Mouse (Mus musculus): ENCODE results near the gene Cp. TPM values are rescaled to one million over a fixed set of nuclear protein-coding genes. Genes with fewer than 3 reads are reported as not detected.

The Cp gene
- polyA plus RNA-seq, 1 experiment = 0.88 TPM

DNA sequence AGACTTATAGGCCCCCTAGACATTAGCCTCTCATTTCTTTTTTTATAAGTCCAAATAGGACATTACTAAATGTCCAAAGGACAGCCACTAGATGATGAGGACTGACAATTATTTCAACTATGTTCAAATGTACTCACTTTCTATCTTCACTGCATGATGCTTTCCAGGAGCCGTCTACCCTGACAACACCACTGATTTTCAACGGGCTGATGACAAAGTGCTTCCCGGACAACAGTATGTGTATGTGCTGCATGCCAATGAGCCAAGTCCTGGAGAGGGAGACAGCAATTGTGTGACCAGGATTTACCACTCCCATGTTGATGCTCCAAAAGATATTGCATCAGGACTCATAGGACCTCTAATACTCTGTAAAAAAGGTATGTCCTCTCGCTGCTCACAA is 9.2 kb downstream of the Cp start:
- Histone ChIP-seq H3K4me1 (ENCODE audit: control insufficient read depth, insufficient read depth, low read length) (no peaks in the 10 kb centered on the region), H3K9ac (ENCODE audit: low read depth, poor library complexity, severe bottlenecking) (no peak overlapping the region)
- no peak for TF ChIP-seq CTCF (IDR thresholded peaks at IDR 0.05; ENCODE audit: low read depth, low read length)
- TF ChIP-seq EP300 (IDR thresholded peaks at IDR 0.05; ENCODE audit: insufficient read depth, low read depth, low read length) = no peak
- no peak for TF ChIP-seq POLR2A (IDR thresholded peaks at IDR 0.05; ENCODE audit: insufficient read depth, low read length)

DNA sequence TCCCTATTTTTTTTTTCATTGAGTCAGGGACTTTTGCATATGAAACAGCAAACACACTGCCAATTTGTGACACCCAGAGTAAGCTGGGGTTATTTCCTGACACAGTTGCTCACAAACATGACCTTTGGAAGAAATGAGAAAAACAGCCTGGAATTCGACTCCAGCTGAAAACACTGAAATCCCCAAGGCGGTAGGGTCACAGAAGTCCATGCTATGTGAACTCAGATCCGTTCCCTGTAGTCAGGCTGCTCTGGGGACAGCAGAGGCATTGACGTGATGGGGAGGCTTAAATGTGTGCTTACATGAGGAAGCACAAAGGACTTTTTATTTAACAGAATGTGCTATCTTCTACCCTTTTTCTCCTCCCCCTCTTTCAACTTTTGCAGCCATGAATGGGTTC is 21.6 kb downstream of the Cp start:
- H3K9me3 ChIP-seq (replicated peaks; ENCODE audit: control insufficient read depth, insufficient read depth, low read length, poor library complexity, severe bottlenecking) = no peaks in the 10 kb centered on the region
- no peak overlapping the region for H3K9ac ChIP-seq (ENCODE audit: low read depth, poor library complexity, severe bottlenecking)
- no peaks in the 10 kb centered on the region for H3K36me3 ChIP-seq (ENCODE audit: control insufficient read depth, insufficient read depth, low read length, poor library complexity, severe bottlenecking)
- no peaks in the 10 kb centered on the region for H3K27me3 ChIP-seq (ENCODE audit: control insufficient read depth, insufficient read depth, low read length, poor library complexity, severe bottlenecking)
- no peak for TF ChIP-seq POLR2A (IDR thresholded peaks at IDR 0.05; ENCODE audit: insufficient read depth, low read length)
- no peak for TF ChIP-seq CTCF (IDR thresholded peaks at IDR 0.05; ENCODE audit: low read depth, low read length)
- TF ChIP-seq EP300 (IDR thresholded peaks at IDR 0.05; ENCODE audit: insufficient read depth, low read depth, low read length) = no peak
- no peaks in the 10 kb centered on the region for H3K4me1 ChIP-seq (ENCODE audit: control insufficient read depth, insufficient read depth, low read length)
- no peak overlapping the region for H3K4me3 ChIP-seq (ENCODE audit: low read depth, low read length)
- H3K27ac ChIP-seq (ENCODE audit: insufficient read depth, low read length) = no peak overlapping the region

More for the DNA sequence above, 9.2 kb downstream of the Cp start:
- no peaks in the 10 kb centered on the region for H3K9me3 ChIP-seq (replicated peaks; ENCODE audit: control insufficient read depth, insufficient read depth, low read length, poor library complexity, severe bottlenecking)
- no peak overlapping the region for H3K4me3 ChIP-seq (ENCODE audit: low read depth, low read length)
- no peak overlapping the region for H3K27ac ChIP-seq (ENCODE audit: insufficient read depth, low read length)
- no peaks in the 10 kb centered on the region for H3K36me3 ChIP-seq (ENCODE audit: control insufficient read depth, insufficient read depth, low read length, poor library complexity, severe bottlenecking)
- peaks cover 1% of the 10 kb centered on the region; the same call in 1 of the 2 replicates for H3K27me3 ChIP-seq (ENCODE audit: control insufficient read depth, insufficient read depth, low read length, poor library complexity, severe bottlenecking)

DNA sequence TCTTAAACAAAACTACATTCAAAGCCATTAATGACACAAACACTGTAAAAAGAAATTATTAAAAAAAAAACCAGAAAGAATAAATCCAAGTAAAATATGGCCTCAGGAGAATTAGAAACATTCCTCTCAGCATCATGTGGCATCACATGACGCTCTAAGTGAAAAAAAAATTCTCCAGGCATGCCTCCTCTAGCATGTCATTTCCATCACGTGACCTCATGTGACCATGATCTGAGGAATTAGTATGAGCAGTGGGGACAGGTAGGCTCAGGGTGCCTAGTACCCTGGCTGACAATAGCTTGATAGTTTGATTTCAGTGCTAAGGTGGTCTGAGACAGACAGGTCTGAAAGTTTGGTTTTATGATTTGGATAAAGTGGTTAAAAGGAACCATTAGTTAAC is 24.3 kb downstream of the Cp start:
- Histone ChIP-seq H3K36me3 (ENCODE audit: control insufficient read depth, insufficient read depth, low read length, poor library complexity, severe bottlenecking) (no peaks in the 10 kb centered on the region), H3K9me3 (replicated peaks; ENCODE audit: control insufficient read depth, insufficient read depth, low read length, poor library complexity, severe bottlenecking) (no peaks in the 10 kb centered on the region), H3K27me3 (ENCODE audit: control insufficient read depth, insufficient read depth, low read length, poor library complexity, severe bottlenecking) (no peaks in the 10 kb centered on the region), H3K4me3 (ENCODE audit: low read depth, low read length) (no peak overlapping the region), H3K27ac (ENCODE audit: insufficient read depth, low read length) (no peak overlapping the region), H3K4me1 (ENCODE audit: control insufficient read depth, insufficient read depth, low read length) (peaks cover under 1% of the 10 kb centered on the region), H3K9ac (ENCODE audit: low read depth, poor library complexity, severe bottlenecking) (no peak overlapping the region)
- no peak for TF ChIP-seq CTCF (IDR thresholded peaks at IDR 0.05; ENCODE audit: low read depth, low read length)
- no peak for TF ChIP-seq POLR2A (IDR thresholded peaks at IDR 0.05; ENCODE audit: insufficient read depth, low read length)
- no peak for TF ChIP-seq EP300 (IDR thresholded peaks at IDR 0.05; ENCODE audit: insufficient read depth, low read depth, low read length)

DNA sequence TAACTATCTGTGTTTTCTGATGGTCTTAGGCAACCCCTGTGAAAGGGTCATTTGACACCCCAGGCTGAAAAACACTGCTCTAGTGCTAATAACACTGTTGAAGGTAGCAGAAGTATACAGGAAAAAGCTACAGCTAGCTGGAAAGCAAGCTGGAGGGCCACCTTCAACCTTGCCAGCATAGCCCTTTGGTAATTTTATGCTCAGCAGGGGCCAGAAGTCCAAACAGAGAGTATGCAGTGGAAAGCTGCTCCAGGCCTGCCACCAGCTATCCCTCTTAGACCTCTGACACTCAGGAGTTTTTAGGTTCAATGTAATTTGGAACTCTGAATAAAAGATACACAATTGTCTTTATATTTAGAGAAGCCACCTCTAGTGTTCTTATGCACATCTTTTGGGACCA is 26.0 kb downstream of the Cp start:
- TF ChIP-seq CTCF (IDR thresholded peaks at IDR 0.05; ENCODE audit: low read depth, low read length) (no peak), EP300 (IDR thresholded peaks at IDR 0.05; ENCODE audit: insufficient read depth, low read depth, low read length) (no peak), POLR2A (IDR thresholded peaks at IDR 0.05; ENCODE audit: insufficient read depth, low read length) (no peak)
- H3K27me3 ChIP-seq (ENCODE audit: control insufficient read depth, insufficient read depth, low read length, poor library complexity, severe bottlenecking) = no peaks in the 10 kb centered on the region
- no peaks in the 10 kb centered on the region for H3K36me3 ChIP-seq (ENCODE audit: control insufficient read depth, insufficient read depth, low read length, poor library complexity, severe bottlenecking)
- no peaks in the 10 kb centered on the region for H3K9me3 ChIP-seq (replicated peaks; ENCODE audit: control insufficient read depth, insufficient read depth, low read length, poor library complexity, severe bottlenecking)
- H3K9ac ChIP-seq (ENCODE audit: low read depth, poor library complexity, severe bottlenecking) = no peak overlapping the region
- H3K4me1 ChIP-seq (ENCODE audit: control insufficient read depth, insufficient read depth, low read length) = peaks cover 2% of the 10 kb centered on the region
- H3K4me3 ChIP-seq (ENCODE audit: low read depth, low read length) = no peak overlapping the region
- H3K27ac ChIP-seq (ENCODE audit: insufficient read depth, low read length) = no peak overlapping the region

DNA sequence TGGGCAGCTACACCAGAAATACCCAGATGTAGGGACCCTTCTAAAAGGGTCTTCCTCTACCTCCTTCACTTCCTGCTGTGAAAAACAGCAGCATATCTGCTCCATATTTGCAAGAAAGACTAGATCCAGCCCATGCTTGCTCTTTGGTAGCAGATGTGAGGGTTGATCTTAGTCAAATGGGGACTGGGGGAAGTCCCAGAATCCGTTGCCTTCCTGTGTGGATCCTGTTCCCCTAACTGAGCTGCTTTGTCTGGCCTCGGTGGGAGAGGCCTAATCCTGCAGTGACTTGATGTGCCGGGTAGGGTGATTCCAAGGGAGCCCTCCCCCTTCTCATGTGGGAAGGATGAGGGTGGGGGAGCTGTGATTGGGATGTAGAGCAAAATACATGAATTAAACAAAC is 29.3 kb downstream of the Cp start:
- TF ChIP-seq EP300 (IDR thresholded peaks at IDR 0.05; ENCODE audit: insufficient read depth, low read depth, low read length) = no peak
- no peak for TF ChIP-seq POLR2A (IDR thresholded peaks at IDR 0.05; ENCODE audit: insufficient read depth, low read length)
- TF ChIP-seq CTCF (IDR thresholded peaks at IDR 0.05; ENCODE audit: low read depth, low read length) = no peak
- H3K4me1 ChIP-seq (ENCODE audit: control insufficient read depth, insufficient read depth, low read length) = peaks cover 2% of the 10 kb centered on the region
- no peak overlapping the region for H3K9ac ChIP-seq (ENCODE audit: low read depth, poor library complexity, severe bottlenecking)
- no peak overlapping the region for H3K4me3 ChIP-seq (ENCODE audit: low read depth, low read length)
- no peaks in the 10 kb centered on the region for H3K36me3 ChIP-seq (ENCODE audit: control insufficient read depth, insufficient read depth, low read length, poor library complexity, severe bottlenecking)
- H3K27ac ChIP-seq (ENCODE audit: insufficient read depth, low read length) = no peak overlapping the region
- no peaks in the 10 kb centered on the region for H3K27me3 ChIP-seq (ENCODE audit: control insufficient read depth, insufficient read depth, low read length, poor library complexity, severe bottlenecking)
- no peaks in the 10 kb centered on the region for H3K9me3 ChIP-seq (replicated peaks; ENCODE audit: control insufficient read depth, insufficient read depth, low read length, poor library complexity, severe bottlenecking)

DNA sequence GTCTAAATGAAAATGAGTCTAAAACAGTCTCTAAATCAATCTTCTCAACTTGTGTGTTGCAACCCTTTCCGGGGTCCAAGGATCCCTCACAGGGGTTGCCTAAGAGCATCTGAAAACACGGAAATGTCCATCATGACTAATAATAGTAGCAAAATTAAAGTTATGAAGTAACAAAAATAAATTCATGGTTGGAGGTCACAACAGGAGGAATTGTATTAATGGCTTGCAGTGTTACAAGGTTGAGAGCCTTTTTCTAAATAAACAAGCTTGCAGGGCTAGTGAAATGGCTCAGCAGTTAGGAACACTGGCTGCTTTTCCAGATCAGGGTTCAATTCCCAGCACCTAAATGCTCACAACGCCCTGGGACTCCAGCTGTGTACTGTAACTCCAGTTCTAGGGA is 33.2 kb downstream of the Cp start:
- Histone ChIP-seq H3K27me3 (ENCODE audit: control insufficient read depth, insufficient read depth, low read length, poor library complexity, severe bottlenecking) (no peaks in the 10 kb centered on the region), H3K27ac (ENCODE audit: insufficient read depth, low read length) (no peak overlapping the region), H3K9me3 (replicated peaks; ENCODE audit: control insufficient read depth, insufficient read depth, low read length, poor library complexity, severe bottlenecking) (no peaks in the 10 kb centered on the region), H3K36me3 (ENCODE audit: control insufficient read depth, insufficient read depth, low read length, poor library complexity, severe bottlenecking) (no peaks in the 10 kb centered on the region), H3K4me1 (ENCODE audit: control insufficient read depth, insufficient read depth, low read length) (peaks cover 2% of the 10 kb centered on the region), H3K4me3 (ENCODE audit: low read depth, low read length) (no peak overlapping the region), H3K9ac (ENCODE audit: low read depth, poor library complexity, severe bottlenecking) (no peak overlapping the region)
- TF ChIP-seq CTCF (IDR thresholded peaks at IDR 0.05; ENCODE audit: low read depth, low read length) (no peak), EP300 (IDR thresholded peaks at IDR 0.05; ENCODE audit: insufficient read depth, low read depth, low read length) (no peak), POLR2A (IDR thresholded peaks at IDR 0.05; ENCODE audit: insufficient read depth, low read length) (no peak)
